12 mouse cellular contexts compared by ENCODE assay signal in genomic region chr5:61156226-61156565, GRCm38 (mm10).
DNase-seq lines count a peak whose midpoint lies in the region; ATAC-seq and TF ChIP-seq lines count a peak whose summit lies in the region.
"Had no signal": no experiment of that assay in that cellular context is flagged by ENCODE, and none has a peak within 500 bp of the region (broad histone marks: within the 10 kb centered on the region; RNA-seq: fewer than 3 reads in every experiment).

No protein-coding gene starts in this region.

- H3K9me3 ChIP-seq in forebrain, embryonic 14.5 days (replicated peaks; ENCODE audit: control insufficient read depth, low read length) = no peaks in the 10 kb centered on the region
- H3K9me3 ChIP-seq in forebrain, embryonic 15.5 days = no peaks in the 10 kb centered on the region
- no peaks in the 10 kb centered on the region for H3K9me3 ChIP-seq in lung, embryonic 14.5 days (ENCODE audit: low read depth, low read length)
- no peaks in the 10 kb centered on the region for H3K9me3 ChIP-seq in embryonic facial prominence, embryonic 13.5 days
- H3K9me3 ChIP-seq: liver, embryonic 13.5 days; megakaryocyte, embryonic 14.5 days had no signal

- no peak overlapping the region for H3K4me2 ChIP-seq in forebrain, embryonic 14.5 days (ENCODE audit: low read length)
- no peak overlapping the region for H3K4me2 ChIP-seq in forebrain, embryonic 15.5 days (replicated peaks)
- peak overlapping the region; percentile 31; the same call in 1 of the 2 replicates for H3K4me2 ChIP-seq in lung, embryonic 14.5 days
- peak overlapping the region; percentile 24 for H3K4me2 ChIP-seq in embryonic facial prominence, embryonic 13.5 days
- H3K4me2 ChIP-seq: liver, embryonic 13.5 days had no signal

- H3K27ac ChIP-seq in forebrain, embryonic 14.5 days (ENCODE audit: low read depth, low read length) = no peak overlapping the region
- H3K27ac ChIP-seq in forebrain, embryonic 15.5 days (replicated peaks) = no peak overlapping the region
- peak overlapping the region; percentile 42; the same call in 1 of the 2 replicates for H3K27ac ChIP-seq in lung, embryonic 14.5 days (ENCODE audit: low read depth)
- H3K27ac ChIP-seq in embryonic facial prominence, embryonic 13.5 days = no peak overlapping the region
- H3K27ac ChIP-seq: liver, embryonic 13.5 days had no signal

- DNase-seq in forebrain, embryonic 14.5 days (ENCODE audit: low spot score) = peak; percentile 0
- peak; percentile 77 for DNase-seq in lung, embryonic 14.5 days
- DNase-seq in lung, adult 2 months = no peak
- DNase-seq in retina, embryonic 14.5 days (ENCODE audit: low spot score) = peak; percentile 17
- no peak for DNase-seq in adrenal gland, postnatal 36 days
- no peak for DNase-seq in frontal cortex, postnatal 10 days (ENCODE audit: low spot score in 2 of 2)
- DNase-seq: cerebellum, adult 8-10 months; kidney, adult 2 months; liver, embryonic 13.5 days had no signal

- H3K27me3 ChIP-seq in forebrain, embryonic 14.5 days (replicated peaks; ENCODE audit: control insufficient read depth, insufficient read depth, low read length) = no peaks in the 10 kb centered on the region
- no peaks in the 10 kb centered on the region for H3K27me3 ChIP-seq in forebrain, embryonic 15.5 days
- H3K27me3 ChIP-seq in lung, embryonic 14.5 days (ENCODE audit: insufficient read depth, low read length) = no peaks in the 10 kb centered on the region
- H3K27me3 ChIP-seq in embryonic facial prominence, embryonic 13.5 days = no peaks in the 10 kb centered on the region
- H3K27me3 ChIP-seq: liver, embryonic 13.5 days; megakaryocyte, embryonic 14.5 days had no signal

- H3K9ac ChIP-seq in forebrain, embryonic 14.5 days (ENCODE audit: low read length) = no peak overlapping the region
- H3K9ac ChIP-seq in forebrain, embryonic 15.5 days (replicated peaks) = no peak overlapping the region
- no peak overlapping the region for H3K9ac ChIP-seq in lung, embryonic 14.5 days
- H3K9ac ChIP-seq in embryonic facial prominence, embryonic 13.5 days = no peak overlapping the region
- H3K9ac ChIP-seq: liver, embryonic 13.5 days had no signal

- no peaks in the 10 kb centered on the region for H3K36me3 ChIP-seq in forebrain, embryonic 14.5 days (ENCODE audit: control insufficient read depth, insufficient read depth, low read length)
- no peaks in the 10 kb centered on the region for H3K36me3 ChIP-seq in forebrain, embryonic 15.5 days
- H3K36me3 ChIP-seq in lung, embryonic 14.5 days (ENCODE audit: insufficient read depth) = no peaks in the 10 kb centered on the region
- no peaks in the 10 kb centered on the region for H3K36me3 ChIP-seq in embryonic facial prominence, embryonic 13.5 days
- H3K36me3 ChIP-seq: liver, embryonic 13.5 days had no signal

- ATAC-seq in forebrain, embryonic 14.5 days = no peak
- no peak for ATAC-seq in forebrain, embryonic 15.5 days (replicated peaks)
- peak; percentile 95 for ATAC-seq in lung, embryonic 14.5 days (ENCODE audit: insufficient read depth)
- ATAC-seq in embryonic facial prominence, embryonic 13.5 days (ENCODE audit: insufficient number of reproducible peaks, insufficient read depth, low FRiP score, low TSS enrichment, low read depth) = no peak

- no peak for TF ChIP-seq POLR2A in lung, adult 2 months (IDR thresholded peaks at IDR 0.05; ENCODE audit: borderline replicate concordance, extremely low read depth, low read depth, low read length)

- TF ChIP-seq CTCF in lung, embryonic 14.5 days (IDR thresholded peaks at IDR 0.05; ENCODE audit: low read depth) = no peak
- no peak for TF ChIP-seq CTCF in lung, adult 2 months (IDR thresholded peaks at IDR 0.05; ENCODE audit: insufficient read depth, low read length)

- 71% methylated on average over 8 of the region's 8 CpGs for WGBS in forebrain, embryonic 14.5 days
- 70% methylated on average over 8 of the region's 8 CpGs for WGBS in forebrain, embryonic 15.5 days
- WGBS in lung, embryonic 14.5 days = 22% methylated on average over 8 of the region's 8 CpGs
- WGBS in lung, adult 2 months = 31% methylated on average over 8 of the region's 8 CpGs
- 37% methylated on average over 8 of the region's 8 CpGs for WGBS in embryonic facial prominence, embryonic 13.5 days

- H3K4me3 ChIP-seq in forebrain, embryonic 14.5 days (ENCODE audit: low read depth, low read length) = no peak overlapping the region
- no peak overlapping the region for H3K4me3 ChIP-seq in forebrain, embryonic 15.5 days
- no peak overlapping the region for H3K4me3 ChIP-seq in lung, embryonic 14.5 days (ENCODE audit: low read depth, low read length)
- no peak overlapping the region for H3K4me3 ChIP-seq in lung, adult 2 months (replicated peaks; ENCODE audit: extremely low read depth, low read depth, low read length)
- no peak overlapping the region for H3K4me3 ChIP-seq in embryonic facial prominence, embryonic 13.5 days
- H3K4me3 ChIP-seq: liver, embryonic 13.5 days; megakaryocyte, embryonic 14.5 days had no signal

- H3K4me1 ChIP-seq in forebrain, embryonic 14.5 days (ENCODE audit: control insufficient read depth, insufficient read depth, low read length) = no peaks in the 10 kb centered on the region
- H3K4me1 ChIP-seq in forebrain, embryonic 15.5 days = no peaks in the 10 kb centered on the region
- H3K4me1 ChIP-seq in lung, embryonic 14.5 days (ENCODE audit: insufficient read depth) = peaks cover 5% of the 10 kb centered on the region; the same call in 1 of the 2 replicates
- no peaks in the 10 kb centered on the region for H3K4me1 ChIP-seq in lung, adult 2 months (ENCODE audit: control insufficient read depth, insufficient read depth, low read length)
- H3K4me1 ChIP-seq in embryonic facial prominence, embryonic 13.5 days = no peaks in the 10 kb centered on the region
- H3K4me1 ChIP-seq: liver, embryonic 13.5 days; megakaryocyte, embryonic 14.5 days had no signal

Comparison
In these comparisons a context has a peak if more than half of its experiments do, and no peak if none do; other contexts are left out.
1. DNase-seq: peak in forebrain, embryonic 14.5 days (single experiment), lung, embryonic 14.5 days (single experiment) and retina, embryonic 14.5 days (single experiment); none in lung, adult 2 months (single experiment), adrenal gland, postnatal 36 days (0 of 2) and frontal cortex, postnatal 10 days (0 of 2).
2. H3K4me2 ChIP-seq: peak in lung, embryonic 14.5 days (single experiment) and embryonic facial prominence, embryonic 13.5 days (single experiment); none in forebrain, embryonic 14.5 days (single experiment) and forebrain, embryonic 15.5 days (single experiment).